Mouse (Mus musculus): ENCODE results near the gene Pdzrn3. TPM values are rescaled to one million over a fixed set of nuclear protein-coding genes. Genes with fewer than 3 reads are reported as not detected.

The Pdzrn3 gene
- polyA plus RNA-seq, 1 experiment from 2014 or later, result 5.5 TPM

DNA sequence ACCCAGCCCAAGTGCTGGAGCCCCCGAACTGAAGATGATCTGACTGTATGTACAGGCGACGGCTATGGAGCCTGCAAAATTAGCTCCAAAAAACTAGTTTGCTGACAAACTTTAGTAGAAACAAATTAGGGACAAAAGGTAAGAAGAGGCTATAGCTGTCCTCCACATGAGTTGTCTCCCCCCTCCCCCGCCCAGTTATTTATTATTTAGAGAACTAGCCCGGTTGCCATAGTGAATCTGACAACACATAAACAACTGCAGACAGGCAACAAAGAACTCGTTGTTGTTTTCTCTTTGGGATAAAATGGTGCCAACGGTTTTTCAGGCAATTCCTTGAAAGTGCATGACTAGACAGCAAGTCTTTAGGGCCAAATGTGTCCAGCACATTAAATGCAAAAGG, 7.3 kb upstream of the Pdzrn3 start:
- no peak overlapping the region for H3K27ac ChIP-seq (ENCODE audit: low read depth, low read length)
- no peaks in the 10 kb centered on the region for H3K9me3 ChIP-seq (ENCODE audit: control insufficient read depth)
- H3K27me3 ChIP-seq (replicated peaks; ENCODE audit: control insufficient read depth, insufficient read depth, low read length), result 0 out of 2 replicates have a peak, but pooled peaks cover 3% of the 10 kb centered on the region
- ATAC-seq, result no peak
- H3K4me2 ChIP-seq (replicated peaks; ENCODE audit: low read depth), result no peak overlapping the region
- no peaks in the 10 kb centered on the region for H3K4me1 ChIP-seq (replicated peaks; ENCODE audit: control insufficient read depth, insufficient read depth, low read length)
- WGBS, result 79% methylated on average over 7 of the region's 7 CpGs
- no peaks in the 10 kb centered on the region for H3K36me3 ChIP-seq (ENCODE audit: control insufficient read depth, insufficient read depth)
- H3K9ac ChIP-seq (ENCODE audit: low read depth, low read length), result no peak overlapping the region
- no peak for TF ChIP-seq CTCF (IDR thresholded peaks at IDR 0.05; ENCODE audit: low read depth)
- no peak overlapping the region for H3K4me3 ChIP-seq (ENCODE audit: low read depth, low read length)

DNA sequence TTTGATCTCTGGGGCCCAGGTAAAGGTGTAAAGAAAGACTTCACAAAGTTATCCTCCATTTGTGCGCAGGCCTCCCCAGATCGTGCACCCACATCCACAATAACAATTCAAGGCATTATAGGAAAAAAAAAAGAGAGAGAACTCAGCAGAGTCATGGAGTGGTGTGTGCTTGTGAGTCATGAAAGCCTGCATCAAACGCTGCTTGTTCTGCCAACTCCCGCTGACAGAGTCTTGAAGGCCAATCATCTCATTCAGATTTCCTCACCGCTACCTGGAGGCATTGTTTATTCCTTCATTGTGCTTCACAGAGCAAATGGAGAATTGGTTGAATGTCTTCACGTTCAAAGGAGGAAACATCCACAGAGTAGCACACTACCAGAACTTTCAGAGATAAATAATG, 6.8 kb upstream of the Pdzrn3 start:
- no peak for ATAC-seq
- Histone ChIP-seq H3K27me3 (replicated peaks; ENCODE audit: control insufficient read depth, insufficient read depth, low read length) (0 out of 2 replicates have a peak, but pooled peaks cover 8% of the 10 kb centered on the region), H3K27ac (ENCODE audit: low read depth, low read length) (no peak overlapping the region), H3K4me3 (ENCODE audit: low read depth, low read length) (no peak overlapping the region), H3K36me3 (ENCODE audit: control insufficient read depth, insufficient read depth) (no peaks in the 10 kb centered on the region), H3K9me3 (ENCODE audit: control insufficient read depth) (no peaks in the 10 kb centered on the region), H3K4me1 (replicated peaks; ENCODE audit: control insufficient read depth, insufficient read depth, low read length) (no peaks in the 10 kb centered on the region), H3K4me2 (replicated peaks; ENCODE audit: low read depth) (no peak overlapping the region), H3K9ac (ENCODE audit: low read depth, low read length) (no peak overlapping the region)
- no peak for TF ChIP-seq CTCF (IDR thresholded peaks at IDR 0.05; ENCODE audit: low read depth)
- WGBS, result 74% methylated on average over 6 of the region's 6 CpGs

DNA sequence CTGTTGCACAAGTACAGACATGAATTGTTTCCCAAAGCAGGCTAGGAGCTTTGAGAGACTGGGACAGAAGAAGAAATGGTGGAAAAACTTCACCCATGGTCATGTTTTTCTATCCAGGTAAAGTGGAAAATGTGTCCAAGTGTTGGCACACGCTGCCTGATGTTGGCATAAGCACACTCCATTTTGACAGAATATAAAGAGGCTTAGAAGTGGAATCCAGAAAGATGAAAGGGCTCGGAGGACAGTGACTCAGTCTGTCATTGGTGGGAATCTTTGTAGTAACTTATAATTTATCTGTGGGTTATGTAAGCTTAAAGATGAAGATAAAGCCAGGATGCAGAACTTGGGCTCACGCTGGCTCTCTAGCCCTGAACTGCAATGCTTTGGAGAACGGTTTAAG, 5.2 kb upstream of the Pdzrn3 start:
- Histone ChIP-seq H3K4me1 (replicated peaks; ENCODE audit: control insufficient read depth, insufficient read depth, low read length) (no peaks in the 10 kb centered on the region; the same call in 1 of the 2 replicates), H3K27ac (ENCODE audit: low read depth, low read length) (no peak overlapping the region), H3K4me3 (ENCODE audit: low read depth, low read length) (no peak overlapping the region), H3K36me3 (ENCODE audit: control insufficient read depth, insufficient read depth) (no peaks in the 10 kb centered on the region), H3K9me3 (ENCODE audit: control insufficient read depth) (no peaks in the 10 kb centered on the region), H3K27me3 (replicated peaks; ENCODE audit: control insufficient read depth, insufficient read depth, low read length) (peaks cover 9% of the 10 kb centered on the region; the same call in 1 of the 2 replicates), H3K4me2 (replicated peaks; ENCODE audit: low read depth) (no peak overlapping the region), H3K9ac (ENCODE audit: low read depth, low read length) (no peak overlapping the region)
- no peak for TF ChIP-seq CTCF (IDR thresholded peaks at IDR 0.05; ENCODE audit: low read depth)
- ATAC-seq, result no peak
- WGBS, result 75% methylated on average over 4 of the region's 4 CpGs

DNA sequence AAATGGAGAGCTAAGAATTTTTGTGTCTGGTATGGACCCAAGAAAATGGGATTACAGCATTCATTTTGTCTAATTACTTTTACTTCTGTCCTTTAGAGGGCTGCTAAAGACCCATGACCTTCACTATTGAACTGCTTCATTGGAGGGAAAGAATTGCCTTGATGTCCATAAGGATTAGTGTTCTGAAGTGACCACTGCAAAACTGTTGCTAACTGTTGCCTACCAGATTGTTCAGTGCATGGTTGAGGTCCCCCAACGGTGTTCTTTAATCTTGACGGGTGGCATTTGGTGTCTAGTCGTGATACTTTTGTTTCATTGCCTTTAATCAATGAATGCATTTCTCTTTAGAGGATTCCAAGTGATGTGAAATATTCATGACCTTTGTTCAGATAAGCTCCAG, 1.8 kb upstream of the Pdzrn3 start:
- H3K9ac ChIP-seq (ENCODE audit: low read depth, low read length), result no peak overlapping the region
- no peak for ATAC-seq

DNA sequence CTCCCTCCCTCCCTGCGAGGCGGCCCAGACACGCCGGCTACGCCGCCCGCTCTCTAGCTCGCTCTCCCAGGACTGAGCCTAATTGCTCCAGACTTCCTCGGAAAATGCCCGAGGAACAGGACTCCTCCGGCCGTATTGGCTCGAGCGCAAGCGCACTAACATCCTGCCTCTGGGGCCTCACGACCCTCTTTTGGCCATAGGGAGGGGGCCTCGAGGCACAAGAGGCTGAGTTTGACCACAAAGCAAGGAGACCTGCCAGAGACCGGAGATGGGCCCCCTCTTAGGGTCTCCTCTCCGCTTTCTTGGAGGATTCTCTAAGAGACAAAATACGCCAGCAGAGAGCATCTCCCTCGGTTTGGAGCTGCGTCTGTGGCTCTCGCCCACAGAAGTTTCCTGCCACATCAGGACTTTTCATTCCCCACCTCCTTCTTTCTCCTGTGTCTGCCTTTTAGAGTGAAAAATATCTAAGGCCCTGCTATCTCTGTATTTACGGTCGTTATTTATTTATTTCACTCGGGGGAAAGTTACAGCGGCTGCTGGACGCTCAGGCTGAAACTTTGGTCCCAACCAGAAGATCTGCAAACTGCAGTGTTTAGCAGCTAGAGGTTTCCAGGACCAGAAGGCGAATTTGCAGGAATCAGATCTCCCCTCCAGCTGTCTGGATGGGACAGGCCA, 375 bp upstream of the Pdzrn3 start:
- H3K9me3 ChIP-seq (ENCODE audit: control insufficient read depth), result no peaks in the 10 kb centered on the region
- TF ChIP-seq CTCF (IDR thresholded peaks at IDR 0.05; ENCODE audit: low read depth), result no peak
- peak; percentile 51; the same call in 1 of the 2 replicates for ATAC-seq
- H3K4me1 ChIP-seq (replicated peaks; ENCODE audit: control insufficient read depth, insufficient read depth, low read length), result peaks cover 10% of the 10 kb centered on the region; the same call in 1 of the 2 replicates
- H3K4me2 ChIP-seq (replicated peaks; ENCODE audit: low read depth), result peak overlapping the region; percentile 75
- 1% methylated on average over 27 of the region's 29 CpGs for WGBS
- H3K9ac ChIP-seq (ENCODE audit: low read depth, low read length), result peak overlapping the region; percentile 49
- peak overlapping the region; percentile 70 for H3K27ac ChIP-seq (ENCODE audit: low read depth, low read length)
- no peaks in the 10 kb centered on the region for H3K36me3 ChIP-seq (ENCODE audit: control insufficient read depth, insufficient read depth)
- H3K27me3 ChIP-seq (replicated peaks; ENCODE audit: control insufficient read depth, insufficient read depth, low read length), result peaks cover 18% of the 10 kb centered on the region
- peak overlapping the region; percentile 56 for H3K4me3 ChIP-seq (ENCODE audit: low read depth, low read length)

More for the DNA sequence above, 1.8 kb upstream of the Pdzrn3 start:
- TF ChIP-seq CTCF (IDR thresholded peaks at IDR 0.05; ENCODE audit: low read depth), result no peak
- WGBS, result 71% methylated on average over 3 of the region's 3 CpGs
- Histone ChIP-seq H3K27me3 (replicated peaks; ENCODE audit: control insufficient read depth, insufficient read depth, low read length) (peaks cover 18% of the 10 kb centered on the region), H3K4me2 (replicated peaks; ENCODE audit: low read depth) (no peak overlapping the region), H3K9me3 (ENCODE audit: control insufficient read depth) (no peaks in the 10 kb centered on the region), H3K36me3 (ENCODE audit: control insufficient read depth, insufficient read depth) (no peaks in the 10 kb centered on the region), H3K4me3 (ENCODE audit: low read depth, low read length) (no peak overlapping the region), H3K4me1 (replicated peaks; ENCODE audit: control insufficient read depth, insufficient read depth, low read length) (peaks cover 4% of the 10 kb centered on the region; the same call in 1 of the 2 replicates), H3K27ac (ENCODE audit: low read depth, low read length) (no peak overlapping the region)

DNA sequence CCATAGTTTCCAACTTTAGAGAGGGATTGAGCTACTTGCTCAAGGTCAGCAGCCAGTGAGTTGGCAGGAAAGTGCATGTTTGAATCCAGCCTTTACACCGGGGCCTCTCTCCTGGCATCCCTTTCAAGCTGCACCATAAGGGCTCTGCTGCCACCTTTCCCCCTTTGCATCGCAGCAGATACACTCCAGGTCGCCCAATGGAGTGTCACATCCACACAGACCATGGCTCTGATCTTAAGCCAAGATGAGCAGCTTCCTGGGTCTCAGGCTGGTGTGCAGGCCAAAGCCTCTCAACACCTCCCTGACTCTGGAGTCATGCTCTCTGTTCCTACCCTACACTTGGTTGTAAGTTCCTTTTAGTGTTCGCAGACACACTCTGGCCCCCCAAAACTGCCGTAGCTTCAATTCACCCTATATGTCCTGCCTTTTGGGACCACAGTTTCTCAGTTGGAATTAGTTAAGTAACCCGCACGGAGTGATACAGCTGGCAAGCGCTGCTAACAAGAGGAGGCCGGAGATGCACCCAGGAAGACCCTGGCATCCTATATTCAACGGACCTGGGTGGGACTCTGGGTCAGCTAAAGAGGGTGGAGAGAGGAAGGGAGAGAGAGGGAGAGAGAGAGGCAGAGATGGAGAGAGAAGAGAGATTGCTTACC, 1.1 kb downstream of the Pdzrn3 start:
- Histone ChIP-seq H3K36me3 (ENCODE audit: control insufficient read depth, insufficient read depth) (no peaks in the 10 kb centered on the region), H3K9me3 (ENCODE audit: control insufficient read depth) (no peaks in the 10 kb centered on the region), H3K27me3 (replicated peaks; ENCODE audit: control insufficient read depth, insufficient read depth, low read length) (peaks cover 18% of the 10 kb centered on the region), H3K4me3 (ENCODE audit: low read depth, low read length) (peak overlapping the region; percentile 56), H3K27ac (ENCODE audit: low read depth, low read length) (peak overlapping the region; percentile 70; the same call in 1 of the 2 replicates), H3K4me1 (replicated peaks; ENCODE audit: control insufficient read depth, insufficient read depth, low read length) (peaks cover 13% of the 10 kb centered on the region; the same call in 1 of the 2 replicates), H3K9ac (ENCODE audit: low read depth, low read length) (peak overlapping the region; percentile 49), H3K4me2 (replicated peaks; ENCODE audit: low read depth) (peak overlapping the region; percentile 75)
- no peak for ATAC-seq
- WGBS, result 11% methylated on average over 10 of the region's 10 CpGs
- no peak for TF ChIP-seq CTCF (IDR thresholded peaks at IDR 0.05; ENCODE audit: low read depth)
